Mouse (Mus musculus) retina, postnatal 7 days (tissue): ENCODE data around the gene Zfp871.

Experiments
- DNase-seq: peaks from one replicate; pipeline ENCODE4 v3.0.0-alpha.2; 2012; ENCODE audit warnings: low read depth, low spot score

Zfp871 gene

GRCm38 (mm10) chr17:32788094-32788559 lies at the start of gene Zfp871:
Gene Zfp871 (minus strand): TSS chr17:32788287.
- peak; percentile 83 for DNase-seq

- DNase-seq = no peak
Observed at GRCm38 (mm10) chr17:32830418-32830782, 42.3 kb upstream of the Zfp871 start.

GRCm38 (mm10) chr17:32829540-32830417 lies 41.7 kb upstream of the Zfp871 start, which contains the start of gene Zfp799:
Gene Zfp799 (minus strand): TSS chr17:32830261.
- peak; percentile 68 for DNase-seq

GRCm38 (mm10) chr17:32816074-32816784 lies 28.1 kb upstream of the Zfp871 start:
- DNase-seq = no peak

- DNase-seq = no peak
Observed at GRCm38 (mm10) chr17:32814136-32814535, 26.0 kb upstream of the Zfp871 start.

GRCm38 (mm10) chr17:32810648-32811047 lies 22.6 kb upstream of the Zfp871 start:
- no peak for DNase-seq

GRCm38 (mm10) chr17:32809544-32810374 lies 21.7 kb upstream of the Zfp871 start, which contains the start of gene Zfp811:
Gene Zfp811 (minus strand): TSS chr17:32809931.
- peak; percentile 46 for DNase-seq

GRCm38 (mm10) chr17:32808921-32809320 lies 20.8 kb upstream of the Zfp871 start:
- no peak for DNase-seq

GRCm38 (mm10) chr17:32789244-32789643 lies 1.2 kb upstream of the Zfp871 start:
- DNase-seq = no peak

GRCm38 (mm10) chr17:32788576-32788975 lies 489 bp upstream of the Zfp871 start:
- DNase-seq = no peak

- DNase-seq = no peak
Observed at GRCm38 (mm10) chr17:32787436-32788093, 522 bp downstream of the Zfp871 start.

- DNase-seq = no peak
Observed at GRCm38 (mm10) chr17:32786944-32787343, 1.1 kb downstream of the Zfp871 start.

- DNase-seq = no peak
Observed at GRCm38 (mm10) chr17:32785656-32786055, 2.4 kb downstream of the Zfp871 start.

GRCm38 (mm10) chr17:32777564-32777963 lies 10.5 kb downstream of the Zfp871 start:
- no peak for DNase-seq

- no peak for DNase-seq
Observed at GRCm38 (mm10) chr17:32771213-32771612, 16.9 kb downstream of the Zfp871 start.

- no peak for DNase-seq
Observed at GRCm38 (mm10) chr17:32766422-32766821, 21.7 kb downstream of the Zfp871 start.

GRCm38 (mm10) chr17:32757331-32757730 lies 30.8 kb downstream of the Zfp871 start:
- DNase-seq = no peak

- no peak for DNase-seq
Observed at GRCm38 (mm10) chr17:32753634-32754033, 34.5 kb downstream of the Zfp871 start.

- no peak for DNase-seq
Observed at GRCm38 (mm10) chr17:32752813-32753360, 35.2 kb downstream of the Zfp871 start.

- DNase-seq = no peak
Observed at GRCm38 (mm10) chr17:32750611-32751010, 37.5 kb downstream of the Zfp871 start.

- no peak for DNase-seq
Observed at GRCm38 (mm10) chr17:32741057-32741456, 47.0 kb downstream of the Zfp871 start.
